Mouse (Mus musculus): Measurements from ENCODE around the gene Tgfbrap1.

The Tgfbrap1 gene

DNA sequence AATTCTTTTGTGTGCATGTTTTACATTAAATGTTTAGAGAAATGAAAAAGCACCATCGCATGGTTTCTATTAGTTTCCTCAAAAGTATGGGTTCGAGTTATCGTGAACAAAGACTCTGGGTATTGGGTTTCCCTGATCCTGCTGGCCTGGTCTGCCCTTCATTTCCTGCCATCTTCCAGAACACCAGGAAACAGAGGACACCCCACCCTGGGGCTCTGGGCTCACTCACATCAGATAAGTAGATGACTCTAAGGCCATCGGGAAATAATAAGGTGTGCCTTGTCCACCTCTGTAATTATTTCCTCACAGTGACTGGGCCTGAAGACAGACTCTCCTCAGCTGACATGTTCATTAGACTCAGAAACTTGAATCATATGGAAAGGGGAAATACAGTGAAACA is 88.0 kb downstream of the Tgfbrap1 start:
- DNase-seq: no peak

- no peak for DNase-seq
Measured at GRCm38 (mm10) chr1:43006524-43006923, 91.9 kb downstream of the Tgfbrap1 start.

DNA sequence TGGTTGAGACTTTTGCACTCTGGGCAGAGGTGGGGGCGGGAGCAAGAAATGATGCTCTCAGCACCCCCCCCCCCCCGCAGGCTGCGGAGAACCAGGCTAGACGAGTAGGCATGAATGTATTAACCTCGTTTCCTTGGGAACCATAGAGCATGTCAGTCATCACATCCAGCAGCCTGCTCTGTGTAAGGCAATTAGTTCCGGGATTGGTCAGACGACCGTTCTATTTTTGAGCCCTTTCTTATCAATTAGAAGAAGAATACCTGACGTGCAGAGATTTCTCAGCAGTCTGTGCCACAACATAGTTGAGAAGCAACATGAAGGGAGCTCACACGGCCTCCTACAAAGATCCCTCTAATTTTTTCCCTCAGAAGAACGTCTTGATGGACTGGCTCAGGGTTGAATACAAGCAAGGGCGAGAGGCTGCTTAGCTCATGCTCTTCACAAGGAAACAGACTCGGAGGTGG is 92.4 kb downstream of the Tgfbrap1 start:
- no peak for DNase-seq

All from kidney, adult 8-10 months (tissue).